Mouse (Mus musculus) activated CD4-positive, CD25-positive, alpha-beta regulatory T cell, adult 4 months (primary cell): Measurements from ENCODE around the gene Abr. TPM values are rescaled to one million over a fixed set of nuclear protein-coding genes. Genes with fewer than 3 reads are reported as not detected.
A peak's percentile ranks its signal among the peaks of the same experiment; 100 is the strongest.

ENCODE experiments used
- ATAC-seq: one replicate; pipeline ENCODE4 v1.8.0; 2017
- polyA plus RNA-seq, 2 experiments: library from polyadenylated mRNA; unstranded; fragments of 100-300 nt; shearing (Covaris generic); gene quantifications; one replicate each; pipeline ENCODE4 v1.2.1; 2017

Abr gene
- polyA plus RNA-seq, 2 experiments from 2014 or later, result 14.4 to 14.8 TPM

DNA sequence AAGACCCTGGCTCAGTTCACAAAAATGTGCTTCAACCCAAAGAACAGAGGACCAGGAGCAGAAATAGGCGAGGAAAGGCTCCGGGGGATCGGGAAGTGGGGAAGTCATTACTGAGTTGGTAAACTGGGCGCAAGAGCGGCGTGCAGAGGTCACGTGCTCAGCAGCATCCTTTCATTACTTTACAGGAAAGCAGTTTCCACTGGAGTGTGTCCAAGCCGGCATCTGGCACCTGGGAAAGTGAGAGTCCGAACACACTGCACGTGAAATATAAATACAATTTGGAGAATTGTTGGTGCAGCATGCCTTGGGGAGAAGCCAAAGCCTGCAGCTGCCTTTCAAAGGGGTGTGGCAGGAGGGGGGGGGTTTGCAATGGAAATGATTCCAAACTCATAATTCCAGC lies 220.7 kb downstream of the Abr start:
- ATAC-seq, result no peak

DNA sequence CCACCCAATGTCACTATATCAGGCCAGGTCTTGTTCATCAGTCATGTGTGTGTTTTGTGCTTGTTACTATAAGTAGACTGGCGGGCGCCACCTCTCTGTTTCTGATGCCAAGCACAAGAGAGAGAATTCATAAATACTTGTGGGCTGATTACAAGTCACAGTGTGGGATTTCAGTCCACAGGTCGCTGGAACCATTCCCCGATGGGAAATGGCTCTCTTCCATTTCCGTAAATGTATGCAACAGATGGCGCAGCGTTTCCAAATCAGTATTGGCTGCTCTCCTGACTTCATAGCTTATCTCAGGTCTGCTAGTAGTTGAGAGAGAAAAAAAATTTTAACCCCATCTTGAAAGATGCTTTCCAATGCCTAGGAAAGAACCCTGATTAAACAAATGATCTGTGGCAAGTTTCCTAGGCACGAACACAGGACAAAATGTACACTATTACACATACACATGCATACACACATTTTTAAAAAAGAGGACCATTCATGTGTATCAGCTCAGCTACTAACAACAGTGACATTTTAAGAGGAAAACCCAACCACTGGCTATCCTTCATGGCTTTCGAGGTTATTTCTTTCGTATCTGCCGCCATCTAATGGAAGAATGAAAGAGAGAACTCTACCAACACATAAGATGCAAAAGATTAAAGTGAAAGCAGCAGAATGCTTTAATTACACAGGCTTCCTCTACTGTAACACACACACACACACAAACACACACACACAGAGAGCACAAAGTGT lies 222.4 kb downstream of the Abr start:
- ATAC-seq, result peak; percentile 31

DNA sequence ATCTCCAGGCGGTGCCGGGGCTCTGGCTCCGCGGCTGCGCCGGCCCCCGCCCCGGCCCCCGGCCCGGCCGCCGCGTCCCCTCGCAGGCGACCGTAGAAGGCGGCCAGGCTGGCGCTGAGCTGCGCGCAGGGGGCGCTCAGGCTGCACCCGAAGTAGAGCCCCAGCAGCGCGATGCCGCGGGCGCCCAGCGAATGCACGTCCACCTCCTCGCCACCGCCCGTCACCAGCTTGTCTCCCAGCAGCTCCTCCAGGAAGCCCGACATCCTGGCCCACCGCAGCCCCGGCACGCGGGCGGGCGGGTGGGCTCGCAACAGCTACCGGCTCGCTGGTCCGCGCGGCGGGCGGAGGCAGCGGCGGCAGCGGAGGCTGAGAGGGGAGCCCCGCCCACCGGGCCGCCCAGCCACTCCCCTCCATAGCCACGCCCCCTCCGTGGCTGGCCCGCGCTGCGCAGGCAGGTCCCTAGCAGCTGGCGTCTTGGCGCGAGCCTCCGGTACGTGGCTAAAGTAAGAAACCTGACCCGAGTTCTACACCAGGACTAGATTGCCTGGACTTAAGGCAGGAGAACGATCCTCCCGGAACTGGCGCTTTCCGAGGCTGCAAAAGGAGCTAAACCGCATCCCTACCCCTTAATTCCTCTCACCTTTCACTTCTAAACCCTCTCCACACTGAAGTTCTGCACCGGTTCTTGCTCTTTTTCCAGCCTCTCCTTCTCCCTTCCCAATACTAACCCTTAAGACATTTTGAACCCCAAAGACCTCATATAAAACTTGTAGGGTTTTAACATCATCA lies 223.1 kb downstream of the Abr start, which contains the start of gene Nxn:
Nxn (minus strand) TSS at position 343 of the 789 bp plus-strand sequence.
- peak; percentile 88 for ATAC-seq

DNA sequence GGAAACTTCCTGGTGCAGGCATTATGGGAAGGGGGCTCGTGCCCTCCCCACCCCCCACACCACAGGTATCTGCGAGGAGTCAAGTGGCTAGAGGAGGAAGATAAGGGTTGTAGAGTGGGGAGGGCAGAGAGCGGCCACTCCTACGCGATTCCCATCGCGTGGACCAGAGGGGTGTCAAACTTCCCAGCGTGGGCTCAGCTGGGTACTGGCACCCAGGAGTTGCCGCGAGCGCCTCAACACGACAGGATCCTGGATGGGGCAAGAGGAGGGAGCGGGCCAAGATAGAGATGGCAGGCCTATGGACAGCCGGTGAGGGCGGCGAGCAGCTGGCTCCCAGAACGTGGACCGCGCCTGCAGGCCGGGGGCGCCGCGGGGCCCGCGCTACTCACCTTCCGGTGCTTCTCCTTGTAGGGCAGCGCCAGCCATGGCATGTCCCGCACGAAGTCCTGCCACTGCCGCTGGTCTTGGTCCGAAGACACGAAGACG lies 223.8 kb downstream of the Abr start:
- ATAC-seq, result peak; percentile 36

DNA sequence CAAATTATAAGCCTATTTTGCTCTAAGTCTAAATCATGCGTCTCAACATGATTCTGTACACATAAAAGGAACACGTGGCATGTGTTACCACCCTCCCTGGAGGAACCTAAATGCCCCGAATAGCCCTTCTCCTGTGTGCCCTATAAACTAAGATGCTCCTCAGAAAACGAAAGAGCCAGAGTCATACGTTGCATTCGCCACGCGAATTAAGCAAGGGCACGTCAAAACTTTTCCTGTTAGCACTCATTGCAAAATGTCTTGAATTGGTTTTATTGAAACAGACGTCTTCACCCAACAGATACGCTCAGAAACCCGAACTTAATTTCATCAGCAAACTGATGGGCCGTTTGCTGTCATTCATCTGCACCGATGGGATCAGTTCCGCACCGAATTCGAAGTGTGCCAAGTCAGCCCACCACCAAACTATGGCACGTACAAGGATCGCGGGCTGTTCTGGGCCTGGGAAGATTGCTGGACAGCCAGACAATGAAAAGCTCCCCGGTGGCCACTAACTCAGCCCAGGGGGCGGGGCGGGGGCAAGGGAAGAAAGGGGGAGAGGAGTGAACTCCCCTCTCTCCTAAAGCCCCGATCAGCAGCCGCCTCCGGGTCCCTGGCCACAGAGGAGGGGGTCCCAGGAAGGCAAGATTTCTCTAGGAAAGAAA lies 224.3 kb downstream of the Abr start:
- no peak for ATAC-seq

DNA sequence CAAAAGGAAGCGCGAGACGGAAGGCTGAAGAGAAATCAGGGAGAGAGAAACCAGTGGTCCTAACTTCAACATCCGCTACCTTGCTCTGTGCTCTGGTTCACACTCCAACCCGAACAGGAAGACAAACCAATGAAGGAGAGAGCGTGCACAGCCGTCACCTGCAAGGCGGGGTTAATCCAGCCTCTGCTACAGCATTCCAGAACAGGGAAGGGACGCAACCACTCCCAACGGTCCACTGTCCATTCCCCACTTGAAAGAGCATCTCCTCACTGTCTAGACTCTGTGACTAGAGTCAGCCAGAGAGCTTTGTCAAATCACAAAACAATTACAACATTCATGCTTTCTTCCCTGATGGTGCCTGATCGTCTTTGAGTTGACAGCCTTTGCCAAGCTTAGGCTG lies 229.1 kb downstream of the Abr start:
- no peak for ATAC-seq

DNA sequence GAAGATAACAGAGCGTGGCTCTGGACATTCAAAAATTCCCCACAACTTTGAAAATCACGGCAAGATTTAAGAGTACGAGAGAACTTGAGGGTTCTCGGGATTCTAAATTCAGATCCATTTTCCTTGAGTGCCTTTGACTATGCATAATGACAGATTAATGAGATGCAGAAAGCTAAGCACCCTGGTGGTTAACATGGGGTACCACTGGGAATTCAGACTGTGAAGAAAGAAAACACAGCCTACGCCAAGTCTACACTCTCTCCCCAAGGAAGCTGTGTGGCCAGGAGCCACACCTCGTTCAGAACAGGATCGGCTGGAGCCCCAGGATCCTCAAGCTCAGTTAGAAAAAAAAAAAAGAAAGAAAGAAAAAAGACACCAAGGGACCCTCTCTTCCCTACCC lies 229.6 kb downstream of the Abr start:
- ATAC-seq, result no peak

DNA sequence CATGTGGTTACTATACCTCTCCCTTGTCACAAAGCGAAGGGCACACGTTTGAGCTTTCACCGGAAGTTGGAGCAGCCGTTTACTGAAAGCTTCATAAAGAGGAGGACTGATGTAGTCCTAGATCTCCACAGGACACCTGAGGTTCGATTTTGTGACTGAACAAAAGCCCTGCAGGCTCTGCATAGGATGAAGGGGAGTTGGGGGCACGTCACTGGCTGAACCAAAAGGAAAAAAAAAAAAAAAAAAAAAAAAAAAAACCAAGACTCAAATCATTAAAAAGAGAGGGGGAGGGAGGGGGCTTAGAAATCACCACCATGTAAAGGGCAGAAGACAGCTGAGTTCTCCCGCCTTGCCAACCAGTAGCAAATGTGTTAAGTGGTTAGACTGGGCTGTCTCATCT lies 233.4 kb downstream of the Abr start:
- no peak for ATAC-seq

DNA sequence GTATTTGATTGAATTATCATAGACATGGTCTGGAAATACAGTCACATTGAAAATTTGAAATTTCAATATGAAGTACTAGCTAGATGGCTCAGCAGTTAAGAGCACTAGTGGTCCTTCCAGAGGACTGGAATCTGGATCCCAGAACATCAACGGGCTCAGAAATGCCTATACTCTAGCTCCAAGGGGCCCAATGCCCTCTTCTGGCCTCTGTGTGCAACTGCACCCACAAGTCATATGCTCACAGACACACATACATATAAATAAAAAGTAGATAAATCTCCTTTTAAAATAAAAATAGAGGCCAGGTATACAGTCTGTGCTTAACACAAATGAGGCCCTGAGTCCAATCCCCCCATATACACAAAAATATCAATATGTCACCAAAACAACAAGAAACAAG lies 235.0 kb downstream of the Abr start:
- no peak for ATAC-seq

DNA sequence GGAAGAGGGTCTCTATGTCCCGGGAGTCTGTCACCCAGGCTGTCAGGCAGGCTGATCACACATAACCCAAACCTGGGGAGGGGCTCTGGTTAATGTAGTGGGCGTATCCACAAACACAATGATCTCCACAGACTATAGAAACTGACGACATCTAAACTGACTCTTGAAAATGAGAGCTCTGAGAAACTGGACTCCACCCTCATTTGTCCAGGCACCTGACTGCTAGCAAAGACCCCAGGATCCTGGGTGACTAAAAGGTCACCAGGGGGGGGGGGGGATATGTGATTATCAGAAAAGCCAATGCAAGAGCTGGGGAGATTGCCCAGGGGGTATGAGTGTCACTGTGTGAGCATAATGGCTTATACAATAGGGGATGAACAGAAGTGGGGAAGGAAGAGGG lies 236.4 kb downstream of the Abr start:
- ATAC-seq, result no peak

DNA sequence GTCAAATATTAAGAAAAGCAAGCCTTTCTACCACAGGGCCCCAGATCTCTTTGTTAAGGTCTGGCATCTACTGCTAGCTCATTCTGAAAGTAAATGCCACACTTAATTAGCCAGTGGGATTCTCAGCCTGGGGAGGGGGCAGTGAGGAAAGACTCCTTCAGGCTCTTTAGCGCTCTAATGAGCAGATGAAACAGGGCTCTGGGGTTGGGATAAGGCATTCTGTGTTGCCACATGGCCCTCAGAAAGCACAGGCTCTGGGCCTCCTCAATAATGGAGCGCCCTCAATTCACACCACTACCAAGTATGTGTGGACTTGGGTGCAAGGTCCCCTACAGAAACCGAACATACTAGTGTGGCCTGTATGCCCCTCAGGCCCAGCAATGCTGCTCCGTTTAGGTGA lies 237.1 kb downstream of the Abr start:
- ATAC-seq, result no peak

DNA sequence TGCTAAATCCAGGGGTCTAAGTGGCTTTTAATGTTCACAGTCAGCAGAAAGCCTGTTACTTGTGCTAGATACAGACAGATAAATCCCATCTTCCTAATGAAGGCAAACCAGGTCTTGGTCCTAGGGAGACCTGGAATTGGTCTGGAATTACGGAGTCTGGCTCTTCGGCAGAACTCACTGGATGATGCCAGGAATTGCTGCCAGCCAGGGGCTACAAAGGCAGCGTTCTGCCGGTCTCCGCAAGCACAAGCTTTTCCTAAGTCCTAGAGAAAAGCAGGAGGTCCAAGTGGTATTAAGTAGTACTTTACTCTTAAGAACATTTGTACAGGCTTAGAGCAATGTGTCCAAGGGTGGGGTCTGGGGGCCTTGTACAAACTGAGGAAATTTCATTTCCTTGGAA lies 237.8 kb downstream of the Abr start:
- ATAC-seq, result no peak

DNA sequence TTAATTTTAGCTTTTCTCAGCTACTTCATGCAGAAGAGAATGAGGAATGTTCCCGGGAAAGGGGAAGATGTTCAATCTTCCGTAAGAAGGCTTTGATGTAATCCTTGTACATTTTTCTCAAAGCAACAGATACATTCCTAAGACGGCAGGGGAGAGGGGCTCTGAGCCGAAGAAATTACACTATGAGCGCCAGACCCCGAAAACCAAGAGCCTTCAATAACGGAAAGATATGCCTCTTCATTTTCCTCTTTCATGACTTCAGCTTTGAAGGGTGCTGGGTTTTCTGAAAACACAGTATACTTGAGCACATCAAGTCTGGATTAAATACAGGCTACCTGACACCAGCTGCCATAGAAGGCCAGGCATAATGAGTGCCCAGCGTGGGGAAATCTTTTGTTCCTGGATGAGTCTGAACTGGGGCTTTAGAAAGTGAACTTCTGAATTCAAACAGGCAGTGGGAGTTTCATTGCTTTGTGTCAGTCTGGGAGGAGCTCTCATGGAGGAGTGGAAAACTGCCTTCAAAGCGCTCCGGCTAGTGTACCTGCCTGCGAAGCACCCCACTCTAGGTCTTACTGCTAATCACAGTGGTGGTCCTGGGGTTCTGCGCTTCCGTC lies 239.3 kb downstream of the Abr start:
- no peak for ATAC-seq

DNA sequence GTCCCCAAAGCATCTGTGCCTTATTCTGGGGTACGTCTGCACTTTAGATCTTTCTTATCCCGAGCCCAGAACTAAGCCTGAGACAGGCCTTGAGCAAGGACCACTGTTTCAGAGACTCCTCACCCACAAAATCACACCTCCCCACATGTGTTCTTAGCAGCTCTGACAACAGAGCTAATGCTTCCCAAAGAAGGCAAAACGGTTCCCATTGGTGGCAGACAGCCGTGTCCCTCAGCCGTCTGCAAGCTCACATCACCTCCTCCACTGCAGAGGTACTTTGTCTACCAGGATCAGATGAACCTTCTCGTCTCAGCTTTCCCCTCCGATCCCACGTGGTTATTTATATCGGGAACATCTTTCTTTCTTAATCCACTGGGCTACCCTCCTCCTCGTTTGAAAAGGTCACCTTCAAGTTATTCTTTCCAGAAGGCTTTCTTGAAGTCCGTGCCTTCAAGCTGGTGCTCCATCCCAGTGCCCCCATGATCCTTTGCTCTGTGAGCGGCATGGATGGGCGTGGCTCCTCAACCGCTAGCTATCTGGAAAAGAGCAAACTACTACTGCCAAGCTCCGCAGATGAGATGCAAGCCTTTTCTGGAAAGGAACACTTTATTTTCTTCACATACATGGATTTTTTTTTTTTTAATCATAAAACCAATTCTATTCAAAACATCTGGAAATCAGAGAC lies 240.8 kb downstream of the Abr start:
- no peak for ATAC-seq

DNA sequence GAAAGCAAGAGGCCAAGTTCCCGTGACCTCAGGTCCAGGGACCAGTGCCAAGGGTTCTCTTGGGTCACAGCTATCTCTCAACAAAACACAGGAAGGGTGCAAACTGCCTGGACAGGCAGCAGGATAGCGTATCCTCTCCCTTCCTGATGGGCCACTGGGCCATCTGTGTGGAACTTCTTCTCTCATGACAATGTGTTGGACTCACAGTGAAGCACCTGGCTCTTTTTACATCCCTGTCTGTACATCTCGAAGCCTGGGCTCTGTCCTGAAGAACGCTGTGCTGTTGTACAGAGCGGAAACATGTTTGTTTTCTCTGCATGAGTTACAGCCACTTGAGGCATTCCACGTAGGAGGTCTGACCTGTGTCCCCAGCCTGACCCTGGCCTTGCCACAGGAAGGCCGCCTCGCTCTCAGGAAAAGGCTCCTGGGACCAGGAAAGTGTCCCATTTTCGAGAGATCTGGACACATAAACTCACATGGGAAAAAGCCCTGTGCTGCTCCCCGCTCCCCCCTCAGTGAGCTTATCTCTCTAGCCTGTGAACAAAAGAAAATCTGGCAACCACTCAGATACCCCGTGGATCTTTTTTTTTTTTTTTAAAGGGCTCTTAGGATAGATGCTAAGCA lies 242.1 kb downstream of the Abr start:
- ATAC-seq, result no peak

DNA sequence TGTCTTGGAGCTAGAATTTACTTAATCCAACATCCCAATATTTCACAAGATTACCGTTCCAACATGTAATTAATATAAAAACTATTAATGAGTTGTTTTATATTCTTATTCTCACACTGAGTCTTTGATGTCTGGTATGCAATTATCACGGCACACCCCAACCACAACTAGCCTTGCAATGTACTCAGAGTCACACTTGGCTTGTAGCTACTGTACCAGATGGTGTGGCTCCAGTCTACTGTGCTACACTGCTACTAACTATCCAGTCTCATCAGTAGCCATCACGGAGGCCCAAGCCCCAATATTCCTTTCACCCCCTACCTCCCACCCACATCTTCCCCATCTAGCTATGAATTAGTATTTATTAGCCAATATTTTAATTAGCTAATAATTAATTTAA lies 245.7 kb downstream of the Abr start:
- ATAC-seq, result no peak

DNA sequence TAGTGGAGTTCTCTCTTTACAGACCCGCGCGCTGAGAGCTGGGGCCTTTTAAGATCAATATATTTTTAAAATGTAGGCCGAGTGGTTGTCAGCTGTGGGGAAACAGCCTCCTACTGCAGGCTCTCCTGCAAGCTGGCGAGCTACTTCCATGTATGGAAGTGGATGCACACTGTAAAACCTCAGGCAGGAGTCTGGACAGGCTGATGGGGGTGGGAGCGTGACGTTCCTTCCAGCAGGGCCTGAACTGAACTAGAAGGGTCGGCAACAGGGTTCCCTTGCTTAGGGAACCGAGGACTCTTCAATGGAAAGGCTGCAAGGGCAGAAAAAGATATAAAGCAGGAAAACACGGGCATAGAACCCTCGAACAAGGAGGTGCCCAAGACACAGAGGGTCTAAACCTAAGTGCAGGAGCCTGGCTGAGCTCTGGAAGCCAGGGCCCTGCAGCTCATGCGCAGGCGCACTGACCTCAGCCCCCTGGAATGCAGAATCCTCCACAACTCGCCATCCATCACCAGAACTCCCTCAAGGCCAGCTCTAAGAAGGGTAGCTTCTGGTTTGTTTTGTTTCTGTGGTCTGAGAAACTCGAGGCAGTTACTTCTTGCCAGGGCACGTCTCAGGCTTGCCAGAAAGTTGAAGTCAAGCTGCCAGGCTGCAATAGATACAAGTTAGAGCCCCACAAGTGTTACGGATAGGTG lies 247.5 kb downstream of the Abr start:
- ATAC-seq, result no peak

DNA sequence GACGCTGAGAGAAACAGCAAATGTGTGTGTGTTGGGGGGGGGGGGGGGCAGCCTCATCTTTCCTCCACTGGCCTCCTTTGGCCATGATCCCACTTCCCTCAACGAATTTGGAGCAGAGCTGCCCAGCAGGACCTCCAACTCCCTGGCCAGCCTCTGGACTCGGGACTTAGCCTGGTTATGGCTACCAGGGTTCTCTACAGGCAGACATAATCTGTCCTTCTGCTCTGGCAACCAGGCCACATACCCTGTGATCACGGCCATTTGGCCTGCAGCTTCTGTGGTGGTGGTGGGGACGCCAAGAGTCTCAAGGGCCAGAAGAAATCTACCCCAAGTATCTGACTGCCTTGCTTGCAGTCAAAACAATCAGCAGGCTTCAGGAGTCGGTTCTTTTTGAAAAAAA lies 249.6 kb downstream of the Abr start:
- ATAC-seq, result no peak

DNA sequence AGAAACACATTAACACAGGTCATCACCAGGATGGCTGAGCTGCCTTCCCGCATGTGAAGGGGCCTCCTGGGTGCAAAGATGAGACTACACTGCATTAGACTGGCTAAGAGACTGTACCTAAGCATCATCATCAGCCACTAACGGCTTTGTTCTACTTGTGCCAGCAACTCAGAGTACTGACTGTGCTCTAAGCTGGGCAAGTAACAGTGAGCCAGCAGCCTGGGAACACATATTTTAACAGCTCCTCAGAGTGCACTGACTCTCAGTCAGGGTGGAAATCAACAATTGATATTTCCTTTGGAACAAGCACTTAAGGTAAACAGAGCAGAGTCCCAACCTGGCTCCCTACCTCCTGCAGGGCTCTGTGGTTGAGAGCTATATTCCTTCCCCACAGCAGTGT lies 250.0 kb downstream of the Abr start:
- no peak for ATAC-seq

DNA sequence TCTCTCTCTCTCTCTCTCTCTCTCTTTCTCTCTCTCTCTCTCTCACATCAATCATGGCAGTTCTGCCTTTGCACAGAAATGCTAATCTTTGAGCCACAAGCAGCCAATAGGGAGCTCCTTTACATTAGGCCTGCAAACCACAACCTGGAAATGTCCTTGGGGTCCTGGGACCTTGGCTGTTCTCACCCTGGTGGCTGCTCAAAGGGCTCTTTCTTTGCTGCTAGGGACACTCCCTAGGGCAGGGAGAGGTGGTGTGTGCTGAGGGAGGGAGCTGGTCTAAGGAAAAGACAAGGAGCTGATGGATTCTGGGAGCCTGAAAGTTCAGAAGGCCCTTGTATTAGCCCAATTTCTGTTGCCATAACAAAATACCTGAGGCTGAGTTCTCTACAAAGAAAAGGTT lies 251.6 kb downstream of the Abr start:
- ATAC-seq, result no peak
